Mouse (Mus musculus) bone marrow, adult 2 months (tissue): ENCODE measurements around the gene Heg1. TPM values are rescaled to one million over a fixed set of nuclear protein-coding genes. Genes with fewer than 3 reads are reported as not detected.

Experiments
- H3K27ac ChIP-seq: fragments of 200-500 bp; 2 replicates; pipeline ENCODE4 v1.5.1; 2012; ENCODE audit warnings: low read depth, mild to moderate bottlenecking, control low read depth, inconsistent platforms, low read length; ENCODE audit not compliant: control insufficient read depth, poor library complexity, insufficient read depth
- H3K4me1 ChIP-seq: fragments of 200-500 bp; 2 replicates; pipeline ENCODE4 v1.6.1; 2011; ENCODE audit warnings: low read length; ENCODE audit not compliant: control insufficient read depth, insufficient read depth
- H3K4me3 ChIP-seq: fragments of 200-500 bp; replicated peaks from 2 replicates; pipeline ENCODE3; 2011; ENCODE audit warnings: mild to moderate bottlenecking, low read depth, low read length, control low read depth; ENCODE audit not compliant: control insufficient read depth
- CTCF ChIP-seq: fragments of 200-500 bp; IDR thresholded peaks from 2 replicates; pipeline ENCODE4 v1.5.1; 2011; ENCODE audit warnings: low read length, control low read depth; ENCODE audit not compliant: control insufficient read depth, insufficient read depth
- POLR2A ChIP-seq: fragments of 200-500 bp; IDR thresholded peaks from 2 replicates; pipeline ENCODE4 v1.6.1; 2011; ENCODE audit warnings: low read depth, mild to moderate bottlenecking, control low read depth, low read length, borderline replicate concordance; ENCODE audit not compliant: control insufficient read depth
- WGBS: fragments of 180-500 bp; shearing (Covaris S2); methylation state at CpG from one replicate; pipeline ENCODE4 v1.1.7; 2018; 5-methylcytosine and 5-hydroxymethylcytosine counted together
- polyA plus RNA-seq: library from polyadenylated mRNA; stranded (reverse); fragments of >200 nt; gene quantifications from 2 replicates; pipeline ENCODE4 v1.2.4, GENCODE M21; 2011; ENCODE audit warnings: low replicate concordance; ENCODE audit not compliant: missing spikeins, insufficient read depth, insufficient read length

Heg1 gene
- polyA plus RNA-seq, 1 experiment = 10.1 TPM

DNA sequence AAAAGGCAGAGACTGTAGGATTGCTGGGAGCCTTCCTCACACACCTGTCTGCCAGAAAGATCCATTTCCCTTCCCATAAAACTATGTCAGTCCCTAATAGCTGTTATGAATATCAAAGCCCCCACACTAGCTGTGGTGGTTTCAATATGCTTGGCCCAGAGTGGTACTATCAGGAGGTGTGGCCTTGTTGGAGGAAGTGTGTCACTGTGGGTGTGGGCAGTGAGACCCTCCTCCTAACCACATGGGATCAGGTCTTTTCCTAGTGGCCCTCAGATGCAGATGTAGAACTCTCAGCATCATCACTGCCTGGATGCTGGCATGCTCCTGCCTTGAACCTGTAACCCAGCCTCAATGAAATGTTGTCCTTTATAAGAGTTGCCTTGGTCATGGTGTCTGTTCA, 2.5 kb upstream of the Heg1 start:
- H3K27ac ChIP-seq = no peak overlapping the region

DNA sequence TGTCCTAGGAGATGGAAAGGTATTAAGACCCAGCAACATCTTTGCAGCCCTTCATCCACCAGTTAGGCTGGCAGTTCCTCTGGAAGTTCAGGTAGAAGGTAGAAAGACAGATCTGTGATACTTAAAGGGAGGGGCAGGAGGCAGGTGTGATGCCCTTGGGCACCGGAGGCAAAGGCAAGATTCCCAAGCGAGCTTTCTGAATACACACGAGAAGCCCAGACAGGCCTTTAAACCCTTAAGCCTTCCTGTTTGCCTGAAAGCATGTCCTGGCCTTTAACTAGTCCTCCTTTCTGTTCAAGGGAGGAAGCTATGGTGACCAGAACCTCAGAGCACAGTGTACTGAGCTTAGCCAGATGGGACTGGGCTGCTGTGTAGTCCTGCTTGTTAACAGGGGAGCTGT, 1.5 kb upstream of the Heg1 start:
- Histone ChIP-seq H3K4me3 (no peak overlapping the region), H3K4me1 (no peaks in the 10 kb centered on the region; the same call in none of the 2 replicates), H3K27ac (no peak overlapping the region)
- 90% methylated on average over 3 of the region's 3 CpGs for WGBS
- TF ChIP-seq CTCF (no peak), POLR2A (no peak)

More for the DNA sequence above, 2.5 kb upstream of the Heg1 start:
- TF ChIP-seq POLR2A = no peak
- no peak overlapping the region for H3K4me3 ChIP-seq
- H3K4me1 ChIP-seq = no peaks in the 10 kb centered on the region; the same call in 1 of the 2 replicates

DNA sequence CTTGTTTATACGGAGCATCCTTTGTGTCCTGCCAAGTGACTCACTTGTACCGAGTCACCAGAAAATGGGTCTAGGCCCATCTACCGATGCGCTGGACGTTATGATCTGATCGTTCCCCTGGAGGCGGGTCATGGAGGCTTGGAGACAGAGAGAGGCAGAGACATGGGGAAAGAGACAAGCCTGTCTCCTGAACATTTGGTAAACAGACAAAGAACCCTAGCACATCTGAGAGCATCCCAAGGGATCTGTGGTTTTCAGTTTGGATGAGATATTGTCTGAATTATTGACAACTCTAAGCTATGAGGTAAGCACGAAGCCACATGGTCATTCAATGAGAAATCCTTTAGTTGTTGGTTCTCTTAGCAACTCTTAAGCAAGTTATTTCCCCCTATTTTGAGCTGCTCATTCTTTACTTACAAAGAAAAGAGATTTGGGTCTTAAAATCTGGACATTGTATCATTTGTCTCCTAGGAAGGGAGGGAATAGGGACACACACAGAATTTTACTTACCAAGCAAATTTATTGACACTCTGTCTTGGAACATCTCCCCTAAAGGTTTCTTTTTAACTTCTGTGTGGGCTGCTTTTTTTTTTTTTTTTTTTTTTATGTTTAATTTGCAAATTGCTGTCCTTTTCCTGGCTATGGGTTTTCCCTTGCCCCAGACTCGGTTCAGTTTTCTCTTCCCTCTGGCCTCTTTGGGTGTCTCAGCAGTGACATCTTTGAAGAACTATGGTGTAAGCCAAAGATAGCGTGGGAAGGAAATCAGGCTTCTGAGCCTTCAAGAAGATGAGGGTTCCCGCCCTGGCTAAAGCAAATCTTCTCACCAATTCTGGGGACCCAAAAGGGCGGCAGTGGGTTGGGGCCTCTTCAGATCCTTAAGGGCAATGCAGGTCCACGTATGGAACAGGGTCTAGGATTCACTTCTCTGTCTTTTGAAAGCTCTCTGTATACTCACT, 686 bp upstream of the Heg1 start:
- Histone ChIP-seq H3K4me1 (peaks cover 2% of the 10 kb centered on the region), H3K4me3 (no peak overlapping the region), H3K27ac (no peak overlapping the region)
- 59% methylated on average over 13 of the region's 13 CpGs for WGBS
- TF ChIP-seq CTCF (no peak), POLR2A (no peak)

DNA sequence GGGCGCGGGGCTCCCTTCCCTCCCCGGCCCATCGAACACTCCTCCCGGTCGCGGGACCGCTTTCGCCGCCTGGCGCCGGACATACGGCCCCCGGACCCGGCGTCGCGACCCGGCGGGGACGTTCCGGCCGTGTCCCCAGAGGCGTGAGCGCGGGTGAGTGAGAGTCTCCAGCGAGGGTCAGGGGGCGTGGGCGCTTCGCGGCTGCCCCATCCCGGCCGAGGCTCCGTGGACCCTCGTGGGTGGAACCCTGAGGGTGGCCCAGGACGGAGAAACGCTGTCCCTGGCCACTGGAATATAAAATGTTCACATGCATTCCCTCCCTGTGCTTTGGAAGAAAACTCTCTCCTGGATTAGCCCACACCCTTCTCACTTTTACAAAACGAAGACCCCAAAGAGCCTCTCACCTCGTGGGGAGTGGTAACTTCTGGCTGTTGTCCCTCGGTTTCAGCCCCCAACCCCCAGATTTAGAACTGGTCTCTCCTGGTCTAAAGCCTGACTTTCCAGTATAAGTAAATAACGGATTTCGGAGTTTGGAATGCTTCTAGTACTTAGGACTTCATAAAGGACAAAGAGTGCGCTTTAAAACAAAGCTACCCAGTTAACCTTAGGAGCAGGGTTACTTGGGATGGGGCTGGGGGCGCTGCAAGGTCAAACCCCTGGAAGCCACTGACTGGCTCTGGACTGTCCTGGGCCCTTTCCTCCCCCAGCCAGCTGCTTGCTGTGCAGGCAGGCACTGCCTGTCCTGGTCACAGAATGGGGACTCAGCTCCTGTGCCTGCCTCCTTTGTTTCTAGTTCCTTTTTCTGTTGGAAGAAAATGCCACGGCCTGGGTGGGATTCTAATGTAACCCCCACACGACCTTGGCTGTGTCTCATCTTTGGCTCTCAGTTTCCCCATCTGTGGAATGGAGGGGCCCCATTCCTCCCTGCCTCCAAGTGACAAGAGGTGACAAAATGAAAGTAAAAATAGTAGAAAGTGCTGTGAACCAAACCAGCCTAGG, 832 bp downstream of the Heg1 start:
- under 1% methylated on average over 46 of the region's 46 CpGs for WGBS
- TF ChIP-seq CTCF = no peak
- TF ChIP-seq POLR2A = peak; percentile 33; the same call in 1 of the 2 replicates
- Histone ChIP-seq H3K4me3 (peak overlapping the region; percentile 57), H3K27ac (peak overlapping the region; percentile 78), H3K4me1 (peaks cover 2% of the 10 kb centered on the region)

DNA sequence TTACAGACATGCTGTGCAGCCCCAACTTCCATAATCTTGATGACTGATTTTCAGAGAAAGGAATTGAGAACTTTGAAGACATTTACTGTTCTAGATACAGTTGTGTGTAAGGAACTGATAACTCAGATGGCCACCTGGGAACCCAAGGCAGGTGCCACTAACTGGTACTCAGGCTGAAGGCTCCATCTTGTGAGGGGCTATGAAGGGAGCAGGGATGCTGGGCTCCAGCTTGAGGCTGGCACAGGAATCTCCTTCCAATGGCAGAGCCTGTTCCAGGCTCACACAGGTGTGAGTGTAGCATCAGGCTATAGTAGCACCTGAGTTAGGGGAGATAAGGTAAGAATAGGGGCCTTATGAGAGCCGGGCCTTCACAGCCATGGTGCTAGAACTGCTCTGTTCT, 1.9 kb downstream of the Heg1 start:
- TF ChIP-seq CTCF (no peak), POLR2A (no peak)
- Histone ChIP-seq H3K4me3 (no peak overlapping the region), H3K4me1 (peaks cover 4% of the 10 kb centered on the region), H3K27ac (no peak overlapping the region)
- WGBS = 83% methylated on average over 1 of the region's 1 CpGs

DNA sequence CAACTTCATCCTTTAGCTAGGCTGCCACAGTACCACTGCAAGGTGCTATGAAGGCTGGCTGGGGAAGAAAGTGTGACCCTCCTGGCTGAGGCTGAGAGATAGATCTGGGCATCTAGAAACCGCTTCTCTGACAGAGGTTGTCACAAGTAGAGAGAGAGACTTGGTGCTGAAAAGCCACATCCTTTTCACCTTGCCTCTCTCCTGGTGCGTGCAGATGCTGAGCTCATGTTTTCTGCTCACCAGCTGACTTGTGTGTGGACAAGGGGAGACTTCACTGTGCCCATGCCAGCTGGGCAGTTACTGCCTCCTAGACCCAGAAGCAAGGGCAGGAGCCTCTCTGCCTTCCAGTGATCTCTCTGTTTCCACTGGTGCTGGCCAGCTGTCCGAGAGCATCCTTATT, 3.6 kb downstream of the Heg1 start:
- Histone ChIP-seq H3K4me1 (peaks cover 7% of the 10 kb centered on the region), H3K27ac (no peak overlapping the region), H3K4me3 (no peak overlapping the region)
- 44% methylated on average over 3 of the region's 3 CpGs for WGBS
- no peak for TF ChIP-seq CTCF
- TF ChIP-seq POLR2A = no peak

DNA sequence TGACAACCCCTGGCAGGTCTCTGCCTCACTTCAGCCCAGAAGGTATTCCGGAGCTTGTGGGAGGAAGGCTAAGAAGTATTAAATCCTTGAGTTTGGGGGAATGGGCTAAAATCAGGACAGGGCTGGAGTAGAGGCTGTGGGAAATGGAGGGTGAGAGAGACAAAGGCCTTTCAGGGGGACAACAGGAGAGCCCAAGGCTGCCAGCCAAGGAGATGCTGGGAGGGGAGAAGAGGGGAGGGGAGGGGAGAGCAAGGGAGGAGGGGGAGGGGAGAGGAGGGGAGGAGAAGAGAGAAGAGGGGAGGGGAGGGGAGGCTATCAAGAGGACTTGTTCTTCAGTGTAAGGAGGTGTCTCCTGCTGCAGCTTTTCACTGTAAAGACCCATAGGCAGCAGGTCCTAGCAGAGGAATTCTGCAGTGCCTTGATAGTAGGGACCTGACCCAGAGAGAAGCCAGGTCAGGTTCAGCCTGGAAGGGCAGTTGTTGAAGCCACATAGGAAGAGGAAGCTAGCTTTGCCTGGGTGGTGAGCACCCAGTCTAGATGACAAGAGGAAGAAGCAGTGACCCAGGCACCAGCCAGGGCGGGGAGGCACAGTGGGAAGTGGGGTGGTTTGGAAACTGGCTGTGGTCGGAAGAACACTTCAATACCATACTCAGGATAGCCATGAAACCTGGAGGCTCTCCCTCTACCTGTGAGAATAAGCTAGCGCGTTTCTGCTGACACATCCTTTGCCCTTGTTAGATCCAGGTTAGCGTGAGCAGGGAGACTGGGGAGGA, 7.0 kb downstream of the Heg1 start:
- H3K4me1 ChIP-seq = peaks cover 9% of the 10 kb centered on the region; the same call in 1 of the 2 replicates

DNA sequence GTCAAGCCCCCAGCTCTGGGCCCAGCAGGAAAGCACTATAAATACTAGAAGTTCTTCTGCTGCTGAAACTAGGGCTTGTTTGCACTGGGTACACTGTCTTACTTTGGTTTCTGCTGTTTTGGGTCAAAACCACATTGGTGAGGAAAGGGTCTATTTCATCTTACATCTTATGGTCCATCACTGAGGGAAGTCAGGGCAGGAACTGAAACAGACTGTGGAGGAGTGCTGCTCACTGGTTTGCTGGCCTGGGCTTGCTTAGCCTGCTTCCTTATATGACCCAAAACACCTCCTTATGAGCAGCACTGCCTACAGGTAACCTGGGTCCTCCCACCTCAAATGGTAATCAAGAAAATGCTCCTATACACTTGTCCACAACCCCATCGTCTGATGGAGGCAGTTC, 9.4 kb downstream of the Heg1 start:
- 80% methylated on average over 1 of the region's 1 CpGs for WGBS
- Histone ChIP-seq H3K27ac (no peak overlapping the region), H3K4me3 (no peak overlapping the region), H3K4me1 (peaks cover 7% of the 10 kb centered on the region)
- no peak for TF ChIP-seq CTCF
- no peak for TF ChIP-seq POLR2A

More for the DNA sequence above, 7.0 kb downstream of the Heg1 start:
- Histone ChIP-seq H3K4me3 (no peak overlapping the region), H3K27ac (no peak overlapping the region)
- TF ChIP-seq CTCF = no peak
- TF ChIP-seq POLR2A = no peak
- WGBS = 19% methylated on average over 6 of the region's 6 CpGs
